Mouse (Mus musculus): ENCODE measurements around the gene Zpbp2.
"Not testable (repeated sequence)": the region's sequence is repeated elsewhere in the genome, so short reads cannot be mapped to it uniquely, and the experiment has no call there.

Gene Zpbp2

GRCm38 (mm10) chr11:98590548-98591445 lies 39.9 kb downstream of the Zpbp2 start:
- DNase-seq (ENCODE audit: low spot score), result no peak

GRCm38 (mm10) chr11:98595021-98595420 lies 44.1 kb downstream of the Zpbp2 start:
- DNase-seq (ENCODE audit: low spot score), result no peak

- DNase-seq (ENCODE audit: low spot score), result no peak
Measured at GRCm38 (mm10) chr11:98595473-98595872, 44.6 kb downstream of the Zpbp2 start.

- no peak for DNase-seq (ENCODE audit: low spot score)
Measured at GRCm38 (mm10) chr11:98595955-98596354, 45.1 kb downstream of the Zpbp2 start.

- DNase-seq (ENCODE audit: low spot score), result peak; percentile 81
Measured at GRCm38 (mm10) chr11:98597363-98597762, 46.5 kb downstream of the Zpbp2 start.

- no peak for DNase-seq (ENCODE audit: low spot score)
Measured at GRCm38 (mm10) chr11:98597991-98598390, 47.1 kb downstream of the Zpbp2 start, which contains the start of gene Lrrc3c. TSS of gene Lrrc3c (plus strand) at chr11:98598291.

- DNase-seq (ENCODE audit: low spot score), result no peak
Measured at GRCm38 (mm10) chr11:98598851-98599290, 48.0 kb downstream of the Zpbp2 start.

- no peak for DNase-seq (ENCODE audit: low spot score)
Measured at GRCm38 (mm10) chr11:98599291-98599690, 48.4 kb downstream of the Zpbp2 start.

GRCm38 (mm10) chr11:98602090-98602690 lies 51.3 kb downstream of the Zpbp2 start:
- DNase-seq (ENCODE audit: low spot score), result peak; percentile 70

GRCm38 (mm10) chr11:98603953-98604352 lies 53.1 kb downstream of the Zpbp2 start:
- DNase-seq (ENCODE audit: low spot score), result no peak

GRCm38 (mm10) chr11:98604911-98605310 lies 54.0 kb downstream of the Zpbp2 start:
- DNase-seq (ENCODE audit: low spot score), result not testable (repeated sequence)

GRCm38 (mm10) chr11:98606763-98607162 lies 55.9 kb downstream of the Zpbp2 start:
- DNase-seq (ENCODE audit: low spot score), result peak; percentile 84

Data from embryo, embryonic 10 days (tissue).